ENCODE assay signal across 20 mouse cellular contexts in the genomic region with DNA sequence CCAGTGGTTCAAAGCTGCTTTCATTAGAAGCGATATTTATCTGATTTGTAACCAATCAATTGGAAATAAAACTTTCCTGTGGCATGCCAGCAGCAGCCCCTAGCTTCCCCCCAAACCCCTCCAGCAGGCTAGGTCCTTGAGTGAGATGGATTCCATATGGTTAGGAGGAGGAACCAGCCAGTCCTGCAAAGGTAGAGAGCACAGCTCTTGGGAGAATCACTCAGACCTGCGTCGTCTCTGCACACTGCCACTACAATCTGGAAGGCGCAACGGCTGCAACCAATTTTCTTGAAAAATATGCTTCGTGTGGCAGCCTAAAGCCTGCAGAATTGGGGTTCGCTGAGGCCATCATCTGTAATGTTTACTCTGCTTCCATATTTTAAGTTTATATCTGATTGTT. TPM values are rescaled to one million over a fixed set of nuclear protein-coding genes. Genes with fewer than 3 reads are reported as not detected.
DNase-seq lines count a peak whose midpoint lies in the region; ATAC-seq and TF ChIP-seq lines count a peak whose summit lies in the region.
"Had no signal": no experiment of that assay in that cellular context is flagged by ENCODE, and none has a peak within 500 bp of the region (broad histone marks: within the 10 kb centered on the region; RNA-seq: fewer than 3 reads in every experiment).

No protein-coding gene starts in this region.

- H3K36me3 ChIP-seq in embryonic facial prominence, embryonic 15.5 days, result no peaks in the 10 kb centered on the region
- no peaks in the 10 kb centered on the region for H3K36me3 ChIP-seq in limb, embryonic 14.5 days (ENCODE audit: control insufficient read depth, insufficient read depth, low read length)
- H3K36me3 ChIP-seq in forebrain, embryonic 16.5 days (ENCODE audit: control insufficient read depth, insufficient read depth), result no peaks in the 10 kb centered on the region
- H3K36me3 ChIP-seq: forebrain, embryonic 12.5 days; hindbrain, embryonic 10.5 days had no signal

- WGBS in embryonic facial prominence, embryonic 15.5 days, result 20% methylated on average over 7 of the region's 7 CpGs
- 14% methylated on average over 7 of the region's 7 CpGs for WGBS in limb, embryonic 14.5 days
- WGBS in forebrain, embryonic 16.5 days, result 70% methylated on average over 7 of the region's 7 CpGs

- peak; percentile 70 for DNase-seq in adipocyte (ENCODE audit: low spot score)
- DNase-seq in embryo, embryonic 11 days, result peak; percentile 64
- DNase-seq in limb, embryonic 14.5 days (ENCODE audit: low spot score), result peak; percentile 56
- DNase-seq in urinary bladder, postnatal 14 days (ENCODE audit: low spot score), result no peak
- no peak for DNase-seq in cerebellum, adult 9-11 months
- DNase-seq: adrenal gland, postnatal 36 days; cerebellum, adult 11-12 months; cerebellum, postnatal 25 days; gastrocnemius, postnatal 10 days; kidney, adult 8-10 months; kidney, postnatal 14 days; lung, postnatal 14 days; right cerebral cortex, postnatal 4 days; thymus, postnatal 36 days had no signal

- no peaks in the 10 kb centered on the region for H3K27me3 ChIP-seq in embryonic facial prominence, embryonic 15.5 days
- no peaks in the 10 kb centered on the region for H3K27me3 ChIP-seq in limb, embryonic 14.5 days (ENCODE audit: control insufficient read depth, insufficient read depth, low read length)
- H3K27me3 ChIP-seq in forebrain, embryonic 16.5 days (replicated peaks; ENCODE audit: control insufficient read depth, insufficient read depth, low read length), result no peaks in the 10 kb centered on the region
- H3K27me3 ChIP-seq: forebrain, embryonic 12.5 days had no signal

- peak overlapping the region; percentile 13; the same call in 1 of the 2 replicates for H3K9ac ChIP-seq in embryonic facial prominence, embryonic 15.5 days
- peak overlapping the region; percentile 56 for H3K9ac ChIP-seq in limb, embryonic 14.5 days (ENCODE audit: low read depth, low read length, severe bottlenecking)
- no peak overlapping the region for H3K9ac ChIP-seq in forebrain, embryonic 16.5 days (replicated peaks; ENCODE audit: low read depth, low read length)
- H3K9ac ChIP-seq: forebrain, embryonic 12.5 days had no signal

- H3K9me3 ChIP-seq in embryonic facial prominence, embryonic 15.5 days (replicated peaks), result no peaks in the 10 kb centered on the region
- no peaks in the 10 kb centered on the region for H3K9me3 ChIP-seq in limb, embryonic 14.5 days (ENCODE audit: control insufficient read depth, low read length)
- no peaks in the 10 kb centered on the region for H3K9me3 ChIP-seq in forebrain, embryonic 16.5 days (ENCODE audit: control insufficient read depth, low read length)
- H3K9me3 ChIP-seq: forebrain, embryonic 12.5 days; hindbrain, embryonic 10.5 days; megakaryocyte, embryonic 14.5 days had no signal

- H3K4me3 ChIP-seq in embryonic facial prominence, embryonic 15.5 days (replicated peaks), result peak overlapping the region; percentile 17
- peak overlapping the region; percentile 25 for H3K4me3 ChIP-seq in limb, embryonic 14.5 days (replicated peaks; ENCODE audit: low read length)
- no peak overlapping the region for H3K4me3 ChIP-seq in forebrain, embryonic 16.5 days (replicated peaks; ENCODE audit: low read length)
- H3K4me3 ChIP-seq: forebrain, embryonic 12.5 days; hindbrain, embryonic 10.5 days; layer of hippocampus, adult 2 months; megakaryocyte, embryonic 14.5 days had no signal

- peak; percentile 48; the same call in 1 of the 2 replicates for TF ChIP-seq POLR2A in limb, embryonic 14.5 days (IDR thresholded peaks at IDR 0.05; ENCODE audit: borderline replicate concordance, extremely low read depth, insufficient read depth, insufficient read length)

- peak overlapping the region; percentile 70 for H3K27ac ChIP-seq in embryonic facial prominence, embryonic 15.5 days (replicated peaks)
- peak overlapping the region; percentile 68 for H3K27ac ChIP-seq in limb, embryonic 14.5 days (replicated peaks; ENCODE audit: low read depth, low read length)
- H3K27ac ChIP-seq in forebrain, embryonic 16.5 days (ENCODE audit: low read length), result no peak overlapping the region
- H3K27ac ChIP-seq: forebrain, embryonic 12.5 days; hindbrain, embryonic 10.5 days; layer of hippocampus, adult 2 months had no signal

- peak overlapping the region; percentile 39 for H3K4me2 ChIP-seq in embryonic facial prominence, embryonic 15.5 days (replicated peaks)
- H3K4me2 ChIP-seq in limb, embryonic 14.5 days (replicated peaks; ENCODE audit: low read depth, low read length, severe bottlenecking), result peak overlapping the region; percentile 44
- no peak overlapping the region for H3K4me2 ChIP-seq in forebrain, embryonic 16.5 days (ENCODE audit: low read length)
- H3K4me2 ChIP-seq: forebrain, embryonic 12.5 days had no signal

- H3K4me1 ChIP-seq in embryonic facial prominence, embryonic 15.5 days, result peaks cover 29% of the 10 kb centered on the region
- H3K4me1 ChIP-seq in limb, embryonic 14.5 days (ENCODE audit: control insufficient read depth, insufficient read depth, low read length), result peaks cover 45% of the 10 kb centered on the region
- no peaks in the 10 kb centered on the region for H3K4me1 ChIP-seq in forebrain, embryonic 16.5 days (replicated peaks; ENCODE audit: control insufficient read depth, insufficient read depth, low read length)
- H3K4me1 ChIP-seq: forebrain, embryonic 12.5 days; hindbrain, embryonic 10.5 days had no signal

- ATAC-seq in embryonic facial prominence, embryonic 15.5 days (ENCODE audit: insufficient number of reproducible peaks, low FRiP score, low TSS enrichment, low read depth), result peak; percentile 69; the same call in 1 of the 2 replicates
- ATAC-seq in limb, embryonic 14.5 days (ENCODE audit: low FRiP score, low read depth), result peak; percentile 28; the same call in 1 of the 2 replicates
- no peak for ATAC-seq in forebrain, embryonic 16.5 days

RNA-seq across cellular contexts. Expression of a gene that starts 44.7 kb away (rescaled TPM):
- polyA plus RNA-seq in embryonic facial prominence, embryonic 15.5 days (2015; fragmentation: Nextera tagmentation; extraction: Ambion mirVana), result 98.5 and 110 TPM in 2 replicates
- 122 and 123 TPM in 2 replicates for polyA plus RNA-seq in limb, embryonic 14.5 days (2012; rRNA removed)
- 114 and 134 TPM in 2 replicates for polyA plus RNA-seq in limb, embryonic 14.5 days (2014; fragmentation: Nextera tagmentation; extraction: Ambion mirVana)
- polyA plus RNA-seq in forebrain, embryonic 16.5 days (2015; fragmentation: Nextera tagmentation; extraction: Ambion mirVana), result 3.4 and 6.3 TPM in 2 replicates

RNA-seq across cellular contexts. Expression of a gene that starts 45.3 kb away (rescaled TPM):
- 28.6 and 30.3 TPM in 2 replicates for polyA plus RNA-seq in embryonic facial prominence, embryonic 15.5 days (2015; fragmentation: Nextera tagmentation; extraction: Ambion mirVana)
- polyA plus RNA-seq in limb, embryonic 14.5 days (2012; rRNA removed), result 16.7 and 19.6 TPM in 2 replicates
- polyA plus RNA-seq in limb, embryonic 14.5 days (2014; fragmentation: Nextera tagmentation; extraction: Ambion mirVana), result 28.3 and 29.1 TPM in 2 replicates
- polyA plus RNA-seq in forebrain, embryonic 16.5 days (2015; fragmentation: Nextera tagmentation; extraction: Ambion mirVana), result 25.2 and 27.9 TPM in 2 replicates

Comparison
In these comparisons a context has a peak if more than half of its experiments do, and no peak if none do; other contexts are left out.
1. DNase-seq: peak in adipocyte (single experiment), embryo, embryonic 11 days (single experiment) and limb, embryonic 14.5 days (single experiment); none in urinary bladder, postnatal 14 days (single experiment) and cerebellum, adult 9-11 months (single experiment).
2. RNA of a gene that starts 44.7 kb away (polyA plus RNA-seq): 114 to 134 TPM in limb, embryonic 14.5 days and 98.5 to 110 TPM in embryonic facial prominence, embryonic 15.5 days; 3.4 to 6.3 TPM in forebrain, embryonic 16.5 days; every median in the first group is over 10 times any median in the second.